Mouse (Mus musculus) c-Kit-positive CD71-negative TER-119-negative erythroid progenitor cells, embryonic 14.5 days (primary cell): ENCODE data around the gene Cpvl.

Source experiments
- DNase-seq: peaks from one replicate; pipeline ENCODE4 v3.0.0-alpha.2; 2013; ENCODE audit warnings: low read depth

Gene Cpvl

DNA sequence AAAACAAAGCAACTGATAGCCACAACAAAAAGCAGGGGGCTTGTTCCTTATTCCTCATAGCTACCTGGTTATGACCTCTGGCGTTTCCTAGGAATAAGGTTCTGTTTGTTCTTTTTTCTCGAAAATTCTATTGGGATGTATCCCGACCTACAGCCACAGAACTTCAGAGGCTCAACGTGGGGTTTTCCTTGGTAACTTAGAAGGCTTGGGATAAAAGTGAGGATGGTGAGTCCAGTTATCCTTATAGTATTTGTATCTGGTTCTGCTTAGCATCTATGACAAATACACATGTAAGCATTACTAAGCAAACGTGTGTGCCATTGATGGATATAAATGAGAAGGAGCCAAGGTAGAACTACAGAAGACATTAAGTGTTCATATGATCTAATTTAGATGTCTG is at the start of gene Cpvl:
Cpvl (minus strand) TSS at position 101 of the 400 bp plus-strand sequence.
- DNase-seq, result no peak

DNA sequence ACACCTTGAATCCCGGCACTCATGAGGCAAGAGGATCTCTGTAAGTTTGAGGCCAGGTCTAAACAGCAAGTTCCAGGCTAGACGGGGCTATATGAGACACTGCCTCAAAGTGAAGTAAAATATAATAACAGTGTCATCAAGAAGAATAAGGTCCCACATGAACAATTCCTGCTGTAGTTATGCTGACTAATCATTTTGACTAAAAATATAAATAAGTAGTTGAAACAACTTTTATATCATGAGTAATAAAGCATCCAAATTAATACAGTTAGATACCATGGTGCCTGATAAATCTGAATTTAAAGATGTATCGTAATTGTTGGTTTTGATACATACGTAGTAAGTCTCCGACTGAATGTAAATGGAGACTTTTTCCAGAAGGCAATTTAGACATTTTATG is 45.4 kb upstream of the Cpvl start:
- DNase-seq, result no peak

DNA sequence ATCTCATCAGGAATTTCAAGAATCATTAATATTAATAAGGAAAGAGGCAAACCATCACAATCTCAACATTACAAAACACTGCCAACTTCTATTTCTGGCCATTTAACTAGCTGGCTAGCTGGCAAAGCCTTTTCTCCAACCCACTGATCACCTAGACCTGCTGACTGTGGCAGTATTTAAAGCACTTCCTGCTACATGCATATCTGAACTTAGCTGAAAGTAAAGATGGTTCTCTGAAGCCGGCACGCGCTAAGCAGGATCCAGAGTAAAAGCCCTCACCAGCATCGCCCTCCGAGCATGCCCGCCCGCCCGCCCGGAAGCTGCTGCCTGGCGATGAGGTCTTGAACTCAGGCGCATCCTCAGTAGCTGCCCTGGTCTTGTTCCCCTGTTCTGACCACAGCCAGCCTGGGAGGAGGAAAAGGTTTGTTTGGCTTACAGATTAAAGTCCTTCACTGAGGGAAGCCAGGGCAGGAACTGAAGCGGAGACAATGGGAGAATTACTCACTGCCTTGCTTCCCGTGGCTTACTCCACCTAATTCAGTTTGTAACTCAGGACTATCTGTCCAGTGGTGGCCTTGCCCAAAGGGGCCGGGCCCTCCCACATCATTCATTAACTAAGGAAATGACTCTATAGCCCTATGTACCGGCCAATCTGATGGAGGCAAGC is 42.8 kb upstream of the Cpvl start:
- no peak for DNase-seq

DNA sequence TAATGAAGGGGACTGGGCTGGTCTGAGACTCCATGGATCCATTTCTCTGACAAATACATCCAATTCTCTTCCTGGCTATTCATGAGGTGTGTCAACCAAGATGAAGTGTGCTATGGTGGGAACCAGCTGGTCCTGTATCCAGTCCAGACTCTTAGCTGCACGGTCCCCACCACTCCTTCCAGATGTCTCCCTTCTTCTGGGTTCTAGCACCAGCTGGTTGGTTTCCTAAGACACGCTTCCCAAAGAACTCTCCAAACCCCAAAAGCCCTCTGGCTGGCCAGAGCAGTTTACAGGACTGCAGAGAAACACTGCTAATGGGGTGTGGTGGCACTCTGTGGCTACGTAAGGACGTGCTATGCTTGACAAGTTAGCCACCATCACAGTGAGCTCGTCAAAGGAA is 40.4 kb upstream of the Cpvl start:
- no peak for DNase-seq

DNA sequence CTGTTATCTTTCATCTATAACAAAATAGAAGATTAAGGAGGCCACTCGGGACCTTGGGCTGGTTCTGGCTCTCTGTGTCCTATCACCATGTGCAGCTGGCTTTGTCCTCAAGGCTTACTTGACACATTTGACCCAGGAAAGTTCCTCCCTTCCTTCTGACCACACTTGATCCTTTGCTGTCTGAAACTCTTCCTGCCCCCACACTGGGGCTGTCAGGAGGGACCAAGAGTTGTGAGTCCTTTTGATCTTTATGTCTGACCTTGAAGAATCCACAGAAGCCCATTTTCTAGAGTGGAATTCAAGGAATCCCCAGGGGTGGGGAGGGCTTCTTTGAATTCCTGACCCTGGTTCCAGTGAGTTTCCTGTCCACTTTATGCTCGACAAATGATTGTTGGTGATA is 39.6 kb upstream of the Cpvl start:
- DNase-seq, result no peak

DNA sequence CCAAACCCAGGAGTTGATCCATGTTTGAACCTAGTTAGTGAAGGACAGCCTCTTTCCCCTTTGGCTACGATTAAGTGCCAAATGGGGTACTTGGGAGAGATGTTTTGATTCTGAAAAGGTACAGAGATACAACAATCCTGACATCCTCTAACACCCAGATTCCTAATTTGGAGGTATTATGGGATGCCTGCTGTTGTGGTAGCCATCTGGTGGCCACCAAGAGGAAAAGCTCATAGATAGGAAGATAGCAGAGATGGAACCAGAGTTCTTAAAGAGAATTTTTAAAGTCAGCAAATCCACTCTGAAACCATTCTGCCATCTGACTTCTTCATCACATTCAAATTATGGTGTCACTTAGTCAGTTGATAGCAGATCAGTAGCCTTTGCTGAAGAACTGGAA is 33.7 kb upstream of the Cpvl start:
- DNase-seq, result no peak

DNA sequence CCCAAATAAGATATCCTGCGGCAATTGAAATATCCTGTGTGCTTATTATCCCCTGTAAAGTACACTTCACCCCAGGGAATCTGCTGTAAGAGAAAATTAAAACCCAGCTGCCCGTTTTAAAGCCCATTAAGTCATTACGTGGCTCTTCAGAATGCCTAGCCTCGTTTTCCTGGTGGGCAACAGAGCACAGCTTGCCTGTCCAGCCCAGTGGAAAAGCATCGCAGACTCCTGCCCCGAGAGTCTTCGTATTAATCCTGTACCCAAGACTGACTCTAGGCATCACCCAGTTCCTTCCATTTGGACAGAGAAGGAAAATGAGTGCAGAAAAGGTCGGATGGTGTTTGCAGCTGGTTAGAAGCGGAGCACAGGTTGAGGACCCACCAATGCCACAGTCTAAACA is 31.9 kb upstream of the Cpvl start:
- no peak for DNase-seq

DNA sequence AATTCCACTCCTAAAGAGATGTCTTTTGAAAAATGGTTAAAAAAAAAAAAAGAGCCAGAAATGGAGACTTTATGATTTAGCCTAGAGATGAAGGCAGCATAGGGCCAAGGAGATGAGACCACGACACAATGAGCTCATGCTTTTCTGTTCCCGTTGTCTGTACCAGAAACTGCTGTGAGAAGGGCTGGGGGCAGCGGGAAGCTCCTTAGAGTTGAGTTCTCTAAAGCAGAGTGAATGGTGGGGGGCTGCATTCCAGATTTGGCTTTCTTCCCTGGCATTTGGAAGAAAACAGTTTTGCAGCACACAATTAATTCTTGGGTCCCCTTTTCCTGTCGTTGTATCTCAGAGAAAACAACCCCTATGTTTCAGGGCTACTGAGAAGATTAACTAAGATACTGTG is 30.8 kb upstream of the Cpvl start:
- DNase-seq, result no peak

DNA sequence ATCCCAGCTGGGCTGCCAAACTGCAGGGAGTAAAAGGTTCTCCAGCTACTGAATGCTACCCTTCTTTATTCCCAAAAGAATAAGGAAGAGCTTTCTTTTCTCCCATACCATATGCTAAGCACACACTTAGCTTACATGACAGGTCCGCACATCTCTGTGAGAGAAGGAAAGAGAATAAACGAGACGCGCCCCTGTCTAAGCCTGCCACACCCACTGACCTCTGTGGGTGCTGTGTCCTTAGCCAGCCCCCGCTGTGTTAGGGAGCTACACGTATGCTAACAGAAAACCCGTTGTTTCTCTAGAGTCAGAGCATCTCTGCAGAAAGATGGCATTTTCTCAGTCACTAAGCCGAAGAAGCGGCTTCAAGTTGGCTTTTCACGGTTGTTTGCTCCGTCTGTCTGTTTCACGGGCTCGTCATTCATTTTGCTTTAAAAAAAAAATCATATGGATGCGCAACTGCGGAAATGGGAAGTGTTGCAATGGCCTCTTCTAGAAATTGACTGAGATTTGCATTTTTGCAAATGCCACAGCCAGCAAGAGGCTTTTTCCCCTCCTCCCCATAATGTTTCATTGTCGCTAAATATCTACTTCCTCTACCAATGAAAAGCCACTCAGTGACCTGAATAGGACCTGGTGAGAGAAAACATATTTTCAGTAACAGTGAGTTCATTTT is 30.1 kb upstream of the Cpvl start:
- no peak for DNase-seq

DNA sequence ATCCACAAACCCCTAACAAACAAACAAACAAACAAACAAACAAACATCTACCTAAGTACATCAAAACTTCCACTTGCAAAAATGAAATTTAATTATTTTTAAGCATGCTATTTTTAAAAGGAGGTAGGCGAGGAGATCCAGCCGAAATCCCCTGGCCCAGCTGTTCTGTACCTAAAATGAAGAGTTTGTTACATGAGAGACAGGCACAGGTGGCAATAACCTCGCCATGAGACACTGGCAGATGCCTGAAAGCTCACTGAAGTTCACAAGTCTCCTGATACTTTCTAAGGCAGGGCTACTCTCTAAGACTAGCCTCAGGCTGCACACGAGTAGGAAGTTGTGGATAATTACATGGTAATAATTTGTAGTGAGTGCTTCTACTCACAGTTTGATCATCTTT is 26.8 kb upstream of the Cpvl start:
- no peak for DNase-seq

DNA sequence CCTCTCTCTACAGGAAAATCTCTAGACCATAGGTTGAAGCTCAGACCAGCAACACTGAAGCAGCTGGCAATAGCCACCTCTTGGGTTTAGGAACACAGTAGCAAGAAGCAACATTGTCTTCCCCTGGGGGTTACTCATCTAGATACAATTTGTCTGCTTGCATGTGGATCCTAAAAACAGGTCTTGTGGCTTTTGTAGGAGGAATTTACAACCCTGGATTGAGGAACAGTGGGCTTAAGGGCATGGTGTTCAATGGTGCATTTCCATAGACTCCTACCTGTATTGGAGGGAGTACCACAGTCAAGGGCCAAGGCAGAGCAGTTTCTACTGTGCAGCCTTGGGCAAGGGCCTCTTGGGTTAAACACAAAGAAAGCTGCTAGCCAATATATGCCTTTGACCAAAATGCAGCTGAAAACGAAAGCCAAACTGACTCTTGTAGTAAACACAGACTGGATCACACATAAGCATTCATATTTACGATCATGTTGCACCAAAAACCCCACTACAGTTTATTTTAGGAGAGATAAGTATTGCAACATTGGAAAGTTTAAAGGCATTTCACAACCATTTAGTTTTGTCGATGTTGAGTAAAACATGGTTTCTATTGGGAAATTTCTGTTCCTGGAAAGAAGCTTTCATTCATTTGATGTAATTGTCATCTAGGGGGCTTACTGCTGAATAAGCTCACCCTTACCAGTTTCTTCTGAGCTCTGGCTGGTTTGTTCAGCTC is 17.9 kb upstream of the Cpvl start:
- no peak for DNase-seq

DNA sequence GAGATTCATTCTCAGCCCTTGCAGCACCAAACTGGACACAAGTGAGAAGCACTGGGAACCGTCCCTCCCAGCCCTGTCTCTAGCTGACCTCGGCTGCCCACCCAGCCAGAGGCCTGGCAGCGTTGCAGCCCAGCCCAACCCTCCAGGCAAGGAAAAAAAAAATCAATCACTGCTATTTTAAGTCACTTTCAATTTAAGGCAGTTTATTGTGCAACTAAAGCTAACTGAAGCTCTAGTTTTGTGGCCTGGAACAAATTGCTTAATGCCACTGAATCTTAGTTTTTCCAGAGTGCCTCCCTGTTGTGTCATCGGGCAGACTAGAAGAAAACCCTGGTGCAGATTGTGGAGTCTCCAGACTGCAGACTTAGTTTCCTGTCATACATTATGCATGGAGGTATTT is 17.0 kb upstream of the Cpvl start:
- no peak for DNase-seq

DNA sequence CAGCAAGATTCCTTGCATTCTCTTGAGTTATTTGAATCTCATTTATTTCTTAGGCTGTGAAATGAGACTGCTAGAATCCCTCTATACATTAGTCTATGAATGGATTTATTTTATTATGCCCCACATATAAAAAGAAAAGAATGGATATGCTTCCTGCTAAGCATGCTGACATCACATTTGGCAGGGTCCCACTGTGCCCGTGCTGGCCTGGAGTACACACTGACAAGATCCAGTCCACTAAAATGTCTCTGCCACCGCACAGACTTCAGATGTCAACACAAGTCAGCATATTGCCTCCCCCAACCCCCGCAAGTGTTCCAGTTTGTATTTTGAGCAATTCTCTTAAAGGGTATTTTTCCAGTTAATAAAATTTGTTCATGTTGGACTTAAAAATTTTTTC is 13.9 kb upstream of the Cpvl start:
- DNase-seq, result no peak

DNA sequence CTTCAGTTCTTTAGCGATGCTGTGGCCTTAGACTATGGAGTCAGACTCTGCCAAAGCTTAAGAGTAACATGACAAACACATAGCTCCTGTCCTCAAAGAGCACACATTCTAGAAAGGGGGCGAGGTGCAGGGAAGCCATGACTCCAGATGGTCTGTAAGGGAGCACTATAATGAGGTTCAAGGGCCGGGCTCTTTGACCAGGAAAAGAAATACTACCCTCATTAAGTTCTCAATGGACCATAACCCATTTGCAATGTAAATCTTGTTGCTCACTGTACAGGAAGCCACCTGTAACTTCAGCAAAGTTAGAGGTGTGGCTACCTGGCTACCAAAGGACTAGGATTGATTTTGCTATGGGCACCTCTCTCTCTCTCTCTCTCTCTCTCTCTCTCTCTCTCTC is 8.8 kb upstream of the Cpvl start:
- no peak for DNase-seq

DNA sequence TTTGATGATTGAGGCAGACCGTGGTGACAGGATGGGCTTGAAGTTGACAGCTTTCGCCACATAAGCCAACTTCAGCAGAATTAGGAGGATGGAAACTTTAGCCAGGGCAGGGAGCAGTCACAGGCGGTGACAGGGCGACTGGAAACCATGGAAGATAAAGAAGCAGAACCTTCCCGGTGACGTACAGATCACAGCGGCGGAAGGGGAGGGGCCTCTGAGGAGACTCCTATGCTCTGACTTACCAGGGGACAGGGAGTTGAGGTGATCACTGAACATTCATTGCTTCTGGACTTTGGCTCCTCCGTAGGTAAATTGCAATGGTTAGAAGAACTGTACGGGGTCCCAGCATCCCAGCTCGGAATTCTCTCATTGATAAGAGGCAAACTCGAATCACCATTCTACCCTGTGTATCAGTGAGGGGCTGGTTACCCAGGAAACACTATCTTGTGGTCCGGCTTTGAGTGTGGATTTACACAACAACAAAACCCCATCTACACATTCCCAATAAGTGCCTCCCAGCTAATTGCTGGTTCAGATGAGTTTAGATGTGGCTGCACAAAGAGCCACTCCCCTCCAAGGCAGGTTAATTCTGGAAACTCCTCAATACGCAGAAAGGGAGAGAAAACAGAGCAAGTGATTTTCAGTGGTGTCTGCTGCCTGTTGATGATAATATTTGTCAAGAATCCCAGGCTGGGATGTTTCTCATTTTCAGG is 8.0 kb upstream of the Cpvl start:
- DNase-seq, result no peak

DNA sequence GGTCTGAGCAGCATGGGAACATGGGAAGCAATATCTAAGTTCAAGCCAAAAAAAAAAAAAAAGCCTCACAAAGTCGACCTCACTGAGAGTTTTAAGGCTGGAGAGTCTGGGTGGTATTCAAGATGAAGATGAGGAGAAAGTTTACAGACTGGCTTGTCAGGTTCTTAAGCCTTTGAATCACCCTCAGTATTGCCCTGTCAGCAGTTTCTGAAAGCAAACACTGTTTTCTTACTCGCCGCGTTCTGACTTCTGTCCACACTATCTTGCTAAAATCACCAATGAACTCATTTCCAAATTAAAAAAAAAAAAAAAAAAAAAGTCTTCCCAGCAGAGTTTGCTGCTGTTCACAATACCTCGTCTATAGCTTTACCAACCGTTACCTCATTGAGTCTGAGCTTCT is 5.3 kb upstream of the Cpvl start:
- no peak for DNase-seq

DNA sequence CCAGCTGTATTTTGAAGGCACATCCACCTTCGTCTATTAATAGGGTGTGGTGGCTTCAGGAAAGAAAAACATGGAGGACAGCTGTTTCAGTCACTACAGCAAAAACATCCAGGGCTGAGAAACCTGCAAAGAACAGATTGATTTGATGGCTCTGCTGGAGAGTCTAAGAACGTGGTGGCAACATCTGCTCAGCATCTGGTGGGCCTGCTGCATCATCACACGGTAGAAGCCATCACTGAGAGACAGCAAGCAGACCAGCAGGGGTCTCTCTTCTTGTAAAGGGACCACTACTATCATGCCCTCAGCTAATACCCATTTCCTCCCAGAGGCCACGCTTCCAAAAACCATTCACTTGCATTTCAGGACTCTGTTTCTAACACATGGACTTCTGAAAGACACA is 4.1 kb upstream of the Cpvl start:
- DNase-seq, result no peak

DNA sequence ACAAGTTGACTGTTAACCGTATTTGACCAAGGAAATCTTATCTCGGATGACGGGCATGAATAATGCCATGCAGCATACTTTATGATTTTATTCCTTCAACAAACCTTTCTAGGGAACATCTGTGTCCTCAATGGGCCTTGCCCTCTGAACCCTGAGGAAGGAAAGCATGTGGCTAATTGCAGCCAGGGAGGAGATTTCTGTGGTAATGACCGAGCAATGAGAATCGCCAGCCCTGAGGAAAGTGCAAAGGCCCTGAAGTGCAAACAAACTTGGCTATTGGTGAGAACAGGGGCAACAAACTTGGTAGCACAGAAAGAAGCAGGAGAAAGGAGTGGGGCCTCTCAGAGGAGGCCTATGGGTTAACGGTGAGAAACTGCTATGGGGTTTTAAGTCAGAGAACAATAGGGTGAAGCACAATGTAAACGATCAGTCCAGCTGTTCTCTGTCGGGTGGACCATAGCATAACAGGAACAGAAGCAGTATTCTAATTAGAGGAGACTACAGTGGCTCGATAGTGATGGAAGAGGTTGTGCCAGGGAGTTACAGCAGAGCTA is 3.7 kb upstream of the Cpvl start:
- no peak for DNase-seq

DNA sequence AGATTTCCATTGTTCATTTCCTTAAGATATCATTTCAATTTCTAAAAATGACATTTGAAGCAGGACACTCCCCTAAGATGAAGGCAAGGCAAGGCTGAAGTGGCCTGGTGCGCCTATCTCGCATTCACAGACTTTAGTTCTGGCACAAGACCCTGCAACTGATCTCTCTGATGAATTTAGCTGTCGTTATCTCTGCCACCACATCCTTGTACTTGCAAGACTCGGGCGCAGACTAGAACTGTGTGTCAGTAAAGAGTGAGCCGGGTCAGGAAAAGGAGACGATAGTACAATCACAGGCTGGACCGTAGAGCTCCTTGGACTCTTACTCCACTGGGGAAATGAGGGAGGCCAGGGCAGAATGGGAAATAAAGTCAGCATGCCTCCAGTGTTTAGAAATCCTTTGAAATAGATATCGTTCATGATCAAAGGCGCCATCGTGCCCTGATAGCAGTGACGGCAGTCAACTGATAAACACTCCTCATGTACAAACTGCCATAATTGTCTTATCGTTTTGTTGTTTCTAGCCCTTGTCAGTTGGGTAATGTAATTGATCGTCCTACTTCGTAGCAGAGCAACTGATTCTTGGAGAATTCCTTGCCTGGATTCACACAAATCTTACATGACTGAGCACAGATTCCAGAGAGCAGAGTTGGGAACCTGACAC is 2.5 kb upstream of the Cpvl start:
- no peak for DNase-seq

DNA sequence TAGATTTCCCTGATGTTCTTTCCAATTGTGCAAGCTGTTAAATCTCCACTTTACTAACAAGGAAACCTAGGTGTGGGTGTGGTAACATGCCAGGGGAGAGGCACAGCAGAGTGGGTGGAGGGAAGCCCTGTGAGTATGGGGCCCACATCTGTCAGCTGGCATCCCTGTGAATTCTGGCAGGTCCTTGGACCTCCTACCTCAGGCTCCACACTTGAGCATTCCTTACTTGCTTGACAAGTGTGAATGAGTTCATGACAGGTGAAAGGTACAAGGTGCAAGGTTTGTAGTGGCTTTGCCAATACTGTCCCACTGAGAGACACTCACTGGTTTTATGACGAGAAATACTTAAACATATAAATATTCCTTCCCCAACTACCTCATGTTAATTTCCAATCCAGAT is 4.4 kb downstream of the Cpvl start:
- no peak for DNase-seq

DNA sequence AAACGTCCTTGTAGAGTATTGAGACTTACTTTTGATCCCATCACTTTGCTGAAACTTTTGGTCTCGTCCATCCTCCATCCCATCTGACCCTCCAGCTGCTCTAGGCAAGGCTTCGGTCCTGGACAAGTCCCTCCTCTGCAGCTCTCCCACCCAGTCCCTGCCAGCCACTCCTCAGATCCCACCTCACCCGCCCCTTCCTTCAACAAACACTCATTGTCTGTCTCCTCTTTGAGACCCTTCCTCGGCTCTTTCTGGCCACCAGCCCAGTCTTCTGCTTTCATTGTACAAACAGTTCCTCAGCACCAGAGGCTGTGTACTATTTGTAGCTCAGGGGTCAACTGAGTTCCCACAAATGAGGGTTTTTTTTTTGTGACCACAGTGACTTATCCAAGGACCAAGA is 5.0 kb downstream of the Cpvl start:
- DNase-seq, result no peak

DNA sequence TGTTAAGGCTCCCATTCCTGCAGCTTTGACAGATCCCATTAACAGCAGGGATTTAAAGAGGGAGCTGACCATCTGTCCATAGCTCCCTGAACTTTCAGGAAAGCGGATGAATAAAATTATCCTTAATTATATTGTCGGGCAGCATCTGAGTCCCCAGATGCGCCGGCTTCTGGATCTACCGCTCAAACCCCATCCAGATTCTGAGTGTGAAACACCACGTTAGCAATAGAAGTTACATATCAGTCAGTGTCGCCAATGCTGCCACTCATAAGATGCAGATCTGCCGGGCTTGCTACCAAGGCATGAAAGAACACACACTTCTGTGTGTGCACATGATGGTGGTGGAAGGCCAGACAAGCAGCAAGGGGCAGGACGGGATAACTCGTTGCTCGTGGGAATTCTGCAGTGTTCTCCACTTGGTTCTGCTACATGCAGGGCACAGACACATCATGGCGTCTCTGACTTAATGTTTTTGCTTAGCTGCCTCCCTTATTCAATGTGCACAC is 6.2 kb downstream of the Cpvl start:
- no peak for DNase-seq
